Mouse (Mus musculus) forebrain, embryonic 16.5 days (tissue): ENCODE data around the gene Sapcd1. TPM values are rescaled to one million over a fixed set of nuclear protein-coding genes. Genes with fewer than 3 reads are reported as not detected.

ENCODE experiments used
- ATAC-seq: fragments of 200-750 bp; cut with Nextera tagmentation; 2 replicates; pipeline ENCODE4 v1.8.0; 2017; ENCODE audit warnings: mild to moderate bottlenecking, moderate library complexity
- H3K27ac ChIP-seq: fragments of 300-500 bp; sonication (generic); 2 replicates; pipeline ENCODE4 v1.5.1; 2014; ENCODE audit warnings: low read length, control low read depth
- H3K27me3 ChIP-seq: fragments of 300-500 bp; sonication (generic); replicated peaks from 2 replicates; pipeline ENCODE4 v1.6.1; 2014; ENCODE audit warnings: low read length; ENCODE audit not compliant: control insufficient read depth, insufficient read depth
- H3K36me3 ChIP-seq: fragments of 300-500 bp; sonication (generic); 2 replicates; pipeline ENCODE4 v1.6.1; 2014; ENCODE audit not compliant: control insufficient read depth, insufficient read depth
- H3K4me1 ChIP-seq: fragments of 300-500 bp; sonication (generic); replicated peaks from 2 replicates; pipeline ENCODE4 v1.6.1; 2014; ENCODE audit warnings: low read length; ENCODE audit not compliant: control insufficient read depth, insufficient read depth
- H3K4me2 ChIP-seq: fragments of 300-500 bp; sonication (generic); 2 replicates; pipeline ENCODE4 v1.6.1; 2014; ENCODE audit warnings: mild to moderate bottlenecking, low read length, control low read depth
- H3K4me3 ChIP-seq: fragments of 300-500 bp; sonication (generic); replicated peaks from 2 replicates; pipeline ENCODE4 v1.5.1; 2014; ENCODE audit warnings: mild to moderate bottlenecking, low read length, control low read depth
- H3K9ac ChIP-seq: fragments of 300-500 bp; sonication (generic); replicated peaks from 2 replicates; pipeline ENCODE4 v1.6.1; 2014; ENCODE audit warnings: low read depth, low read length, control low read depth
- H3K9me3 ChIP-seq: fragments of 300-500 bp; sonication (generic); 2 replicates; pipeline ENCODE4 v1.6.1; 2016; ENCODE audit warnings: low read length; ENCODE audit not compliant: control insufficient read depth
- whole genome bisulfite sequencing: fragments of 180-500 bp; shearing (Covaris S2); extraction: QIAGEN DNeasy Blood & Tissue Kit; methylation state at CpG from one replicate; pipeline ENCODE4 v1.1.7; 2014; 5-methylcytosine and 5-hydroxymethylcytosine counted together
- polyA plus RNA-seq: library from polyadenylated mRNA; unstranded; fragments of >200 nt; fragmentation: Nextera tagmentation; extraction: Ambion mirVana; gene quantifications from 2 replicates; pipeline ENCODE4 v1.2.1, GENCODE M21; 2015

Gene Sapcd1
- polyA plus RNA-seq, 1 experiment from 2014 or later: 2.7 TPM

- no peak overlapping the region for H3K4me2 ChIP-seq
These were observed 4.6 kb downstream of the Sapcd1 start for GRCm38 (mm10) chr17:35023221-35023620.

GRCm38 (mm10) chr17:35022541-35023060 lies 5.2 kb downstream of the Sapcd1 start:
- H3K4me3 ChIP-seq: no peak overlapping the region
- no peaks in the 10 kb centered on the region for H3K9me3 ChIP-seq
- H3K27ac ChIP-seq: no peak overlapping the region
- H3K4me2 ChIP-seq: no peak overlapping the region
- H3K9ac ChIP-seq: no peak overlapping the region
- peaks cover 21% of the 10 kb centered on the region for H3K4me1 ChIP-seq
- no peak for ATAC-seq
- no peaks in the 10 kb centered on the region for H3K36me3 ChIP-seq
- H3K27me3 ChIP-seq: no peaks in the 10 kb centered on the region
- WGBS: 96% methylated on average over 8 of the region's 8 CpGs

More at GRCm38 (mm10) chr17:35023221-35023620, 4.6 kb downstream of the Sapcd1 start:
- no peaks in the 10 kb centered on the region for H3K9me3 ChIP-seq
- H3K36me3 ChIP-seq: no peaks in the 10 kb centered on the region
- no peak overlapping the region for H3K4me3 ChIP-seq
- ATAC-seq: no peak
- WGBS: 84% methylated on average over 5 of the region's 5 CpGs
- H3K27me3 ChIP-seq: no peaks in the 10 kb centered on the region
- H3K9ac ChIP-seq: no peak overlapping the region
- peaks cover 22% of the 10 kb centered on the region for H3K4me1 ChIP-seq
- H3K27ac ChIP-seq: no peak overlapping the region

DNA sequence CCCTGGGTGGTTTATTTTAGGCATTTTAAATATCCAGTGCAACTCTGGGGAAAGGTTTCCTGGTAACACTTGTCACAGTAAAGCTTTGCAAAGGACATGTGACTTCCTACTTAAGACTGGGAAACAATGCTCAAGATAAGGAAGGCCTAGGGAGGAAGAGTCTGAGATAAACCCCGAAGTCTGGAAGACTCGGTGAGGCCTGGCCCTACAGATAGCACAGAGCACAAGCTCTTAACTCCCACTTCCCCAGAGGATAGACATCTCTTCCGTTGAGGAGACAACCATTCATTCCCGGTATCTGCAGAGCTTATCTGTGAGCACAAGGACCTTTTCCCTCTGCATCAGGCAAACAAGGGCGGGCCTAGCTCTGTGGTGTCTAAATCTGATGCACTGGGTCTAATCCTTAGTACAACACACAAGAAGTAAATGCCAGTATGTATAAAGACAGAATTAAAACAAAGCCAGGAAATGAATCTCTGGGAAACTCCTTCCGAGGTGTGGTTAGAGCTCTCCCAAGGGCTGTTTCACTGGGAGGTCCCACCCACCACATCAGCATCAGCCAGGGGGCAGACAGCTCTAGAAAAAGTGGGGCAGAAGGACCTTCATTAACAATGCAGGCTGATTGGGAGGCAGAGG lies 5.9 kb downstream of the Sapcd1 start:
- Histone ChIP-seq H3K9me3 (no peaks in the 10 kb centered on the region), H3K4me1 (peaks cover 15% of the 10 kb centered on the region; the same call in 1 of the 2 replicates), H3K27ac (no peak overlapping the region), H3K9ac (no peak overlapping the region), H3K36me3 (no peaks in the 10 kb centered on the region), H3K4me3 (no peak overlapping the region), H3K4me2 (no peak overlapping the region), H3K27me3 (no peaks in the 10 kb centered on the region)
- 60% methylated on average over 6 of the region's 6 CpGs for WGBS
- no peak for ATAC-seq

GRCm38 (mm10) chr17:35021163-35021808 lies 6.5 kb downstream of the Sapcd1 start:
- Histone ChIP-seq H3K27me3 (no peaks in the 10 kb centered on the region), H3K4me1 (peaks cover 12% of the 10 kb centered on the region), H3K27ac (no peak overlapping the region), H3K36me3 (no peaks in the 10 kb centered on the region), H3K4me2 (peak overlapping the region; percentile 35; the same call in 1 of the 2 replicates), H3K4me3 (no peak overlapping the region), H3K9ac (peak overlapping the region; percentile 22; the same call in 1 of the 2 replicates), H3K9me3 (no peaks in the 10 kb centered on the region)
- 5% methylated on average over 17 of the region's 17 CpGs for whole genome bisulfite sequencing
- peak; percentile 68 for ATAC-seq

- ATAC-seq: no peak
- Histone ChIP-seq H3K4me3 (no peak overlapping the region), H3K27me3 (no peaks in the 10 kb centered on the region), H3K27ac (no peak overlapping the region), H3K4me1 (peaks cover 12% of the 10 kb centered on the region), H3K4me2 (no peak overlapping the region), H3K9me3 (no peaks in the 10 kb centered on the region), H3K36me3 (0 out of 2 replicates have a peak, but pooled peaks cover 2% of the 10 kb centered on the region), H3K9ac (no peak overlapping the region)
- 89% methylated on average over 8 of the region's 8 CpGs for WGBS
These were observed 7.3 kb downstream of the Sapcd1 start for GRCm38 (mm10) chr17:35020551-35020950.

- Histone ChIP-seq H3K4me2 (no peak overlapping the region), H3K9me3 (no peaks in the 10 kb centered on the region), H3K4me3 (no peak overlapping the region), H3K27me3 (no peaks in the 10 kb centered on the region), H3K9ac (no peak overlapping the region), H3K4me1 (peaks cover 12% of the 10 kb centered on the region), H3K27ac (no peak overlapping the region), H3K36me3 (peaks cover 5% of the 10 kb centered on the region; the same call in 1 of the 2 replicates)
- WGBS: 72% methylated on average over 11 of the region's 11 CpGs
- ATAC-seq: no peak
These were observed 7.9 kb downstream of the Sapcd1 start for GRCm38 (mm10) chr17:35019894-35020293.

DNA sequence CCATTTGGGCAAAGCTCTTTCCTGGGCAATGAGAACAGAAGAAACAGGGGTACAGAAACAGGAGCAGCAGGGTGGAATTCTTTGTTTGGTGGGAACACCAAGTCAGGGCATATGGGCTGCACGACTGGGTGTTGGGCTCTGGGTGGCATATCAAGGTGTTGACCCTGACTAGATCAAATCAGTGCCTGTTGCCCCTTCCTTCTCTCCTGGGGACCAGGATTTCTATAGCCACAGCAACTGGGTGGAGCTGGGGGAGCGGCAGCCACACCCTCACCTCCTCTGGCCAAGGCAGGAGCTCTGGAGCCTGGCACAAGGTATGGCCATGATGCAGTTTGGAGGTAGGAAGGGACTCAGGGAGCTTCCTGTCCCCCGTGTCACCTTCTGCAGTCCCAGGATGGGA lies 9.6 kb downstream of the Sapcd1 start:
- Histone ChIP-seq H3K27ac (no peak overlapping the region), H3K36me3 (peaks cover 17% of the 10 kb centered on the region), H3K4me3 (no peak overlapping the region), H3K9ac (no peak overlapping the region), H3K9me3 (no peaks in the 10 kb centered on the region), H3K4me2 (no peak overlapping the region), H3K27me3 (no peaks in the 10 kb centered on the region), H3K4me1 (peaks cover 12% of the 10 kb centered on the region)
- ATAC-seq: no peak
- 86% methylated on average over 3 of the region's 3 CpGs for WGBS

DNA sequence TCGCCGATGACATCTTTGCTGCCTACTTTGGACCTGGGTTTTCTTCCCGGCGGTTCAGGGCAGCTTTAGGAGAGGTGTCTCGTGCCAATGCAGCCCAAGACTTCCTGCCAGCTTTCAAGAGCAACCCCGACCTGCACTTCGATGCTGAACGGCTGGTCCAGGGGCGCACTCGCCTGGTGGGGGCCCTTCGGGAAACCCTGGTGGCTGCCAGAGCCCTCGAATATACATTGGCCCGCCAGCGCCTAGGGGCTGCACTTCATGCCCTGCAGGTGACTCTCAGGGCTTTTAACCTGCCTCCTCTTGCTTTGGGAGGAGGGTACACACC lies 10.1 kb downstream of the Sapcd1 start:
- no peak overlapping the region for H3K4me3 ChIP-seq
- no peak overlapping the region for H3K9ac ChIP-seq
- peaks cover 12% of the 10 kb centered on the region for H3K4me1 ChIP-seq
- H3K36me3 ChIP-seq: peaks cover 20% of the 10 kb centered on the region
- ATAC-seq: no peak
- no peak overlapping the region for H3K4me2 ChIP-seq
- no peak overlapping the region for H3K27ac ChIP-seq
- no peaks in the 10 kb centered on the region for H3K27me3 ChIP-seq
- 76% methylated on average over 14 of the region's 14 CpGs for WGBS
- no peaks in the 10 kb centered on the region for H3K9me3 ChIP-seq

- H3K9me3 ChIP-seq: no peaks in the 10 kb centered on the region
- peaks cover 21% of the 10 kb centered on the region for H3K36me3 ChIP-seq
- WGBS: 82% methylated on average over 10 of the region's 10 CpGs
- H3K27ac ChIP-seq: no peak overlapping the region
- H3K4me3 ChIP-seq: no peak overlapping the region
- H3K4me1 ChIP-seq: peaks cover 12% of the 10 kb centered on the region
- H3K27me3 ChIP-seq: no peaks in the 10 kb centered on the region
- no peak overlapping the region for H3K4me2 ChIP-seq
- ATAC-seq: no peak
- H3K9ac ChIP-seq: no peak overlapping the region
These were observed 10.8 kb downstream of the Sapcd1 start for GRCm38 (mm10) chr17:35016791-35017705.
